Mouse (Mus musculus) neural tube, embryonic 13.5 days (tissue): ENCODE measurements around the gene Gm47959. TPM values are rescaled to one million over a fixed set of nuclear protein-coding genes. Genes with fewer than 3 reads are reported as not detected.

Experiments used
- ATAC-seq: fragments of 200-750 bp; cut with Nextera tagmentation; 2 replicates; pipeline ENCODE4 v1.8.0; 2017; ENCODE audit warnings: low read depth, mild to moderate bottlenecking, moderate TSS enrichment, moderate library complexity
- H3K27ac ChIP-seq: fragments of 300-500 bp; sonication (generic); replicated peaks from 2 replicates; pipeline ENCODE4 v1.5.1; 2015; ENCODE audit warnings: moderate library complexity, mild to moderate bottlenecking, inconsistent platforms
- H3K27me3 ChIP-seq: fragments of 300-500 bp; sonication (generic); 2 replicates; pipeline ENCODE4 v1.6.1; 2015; ENCODE audit warnings: mild to moderate bottlenecking, inconsistent platforms
- H3K36me3 ChIP-seq: fragments of 300-500 bp; sonication (generic); 2 replicates; pipeline ENCODE4 v1.6.1; 2015; ENCODE audit warnings: mild to moderate bottlenecking, inconsistent platforms
- H3K4me1 ChIP-seq: fragments of 300-500 bp; sonication (generic); replicated peaks from 2 replicates; pipeline ENCODE4 v1.6.1; 2015; ENCODE audit warnings: inconsistent platforms
- H3K4me2 ChIP-seq: fragments of 300-500 bp; sonication (generic); 2 replicates; pipeline ENCODE4 v1.6.1; 2015; ENCODE audit warnings: inconsistent platforms, mild to moderate bottlenecking, moderate library complexity
- H3K4me3 ChIP-seq: fragments of 300-500 bp; sonication (generic); 2 replicates; pipeline ENCODE4 v1.5.1; 2015; ENCODE audit warnings: mild to moderate bottlenecking, inconsistent platforms
- H3K9ac ChIP-seq: fragments of 300-500 bp; sonication (generic); 2 replicates; pipeline ENCODE4 v1.6.1; 2015; ENCODE audit warnings: moderate library complexity, mild to moderate bottlenecking, inconsistent platforms
- H3K9me3 ChIP-seq: fragments of 300-500 bp; sonication (generic); 2 replicates; pipeline ENCODE4 v1.6.1; 2016; ENCODE audit warnings: inconsistent platforms
- whole genome bisulfite sequencing: fragments of 180-500 bp; shearing (Covaris S2); methylation state at CpG from one replicate; pipeline ENCODE4 v1.1.7; 2015; 5-methylcytosine and 5-hydroxymethylcytosine counted together
- polyA plus RNA-seq: library from polyadenylated mRNA; unstranded; fragments of >200 nt; fragmentation: Nextera tagmentation; extraction: Ambion mirVana; gene quantifications from 2 replicates; pipeline ENCODE4 v1.2.1, GENCODE M21; 2015

Gm47959 gene
- polyA plus RNA-seq, 1 experiment from 2014 or later = not detected

- Histone ChIP-seq H3K4me1 (no peaks in the 10 kb centered on the region), H3K9ac (no peak overlapping the region), H3K4me2 (no peak overlapping the region), H3K36me3 (no peaks in the 10 kb centered on the region), H3K27me3 (no peaks in the 10 kb centered on the region), H3K27ac (no peak overlapping the region), H3K4me3 (no peak overlapping the region), H3K9me3 (no peaks in the 10 kb centered on the region)
- ATAC-seq = no peak
- WGBS = 83% methylated on average over 3 of the region's 3 CpGs
These were observed 8.8 kb upstream of the Gm47959 start for GRCm38 (mm10) chr1:82991596-82991995.

- Histone ChIP-seq H3K4me1 (no peaks in the 10 kb centered on the region), H3K4me3 (no peak overlapping the region), H3K27me3 (no peaks in the 10 kb centered on the region), H3K4me2 (no peak overlapping the region), H3K9me3 (no peaks in the 10 kb centered on the region), H3K9ac (no peak overlapping the region), H3K27ac (no peak overlapping the region), H3K36me3 (no peaks in the 10 kb centered on the region)
- 92% methylated on average over 6 of the region's 6 CpGs for WGBS
- ATAC-seq = no peak
These were observed 8.3 kb upstream of the Gm47959 start for GRCm38 (mm10) chr1:82992093-82992492.

- Histone ChIP-seq H3K27ac (no peak overlapping the region), H3K9me3 (no peaks in the 10 kb centered on the region), H3K36me3 (no peaks in the 10 kb centered on the region), H3K4me1 (no peaks in the 10 kb centered on the region), H3K4me3 (no peak overlapping the region), H3K9ac (no peak overlapping the region), H3K4me2 (no peak overlapping the region), H3K27me3 (no peaks in the 10 kb centered on the region)
- 86% methylated on average over 3 of the region's 3 CpGs for WGBS
- no peak for ATAC-seq
These were observed 6.4 kb upstream of the Gm47959 start for GRCm38 (mm10) chr1:82993947-82994346.

- H3K4me3 ChIP-seq = no peak overlapping the region
- no peak overlapping the region for H3K4me2 ChIP-seq
- no peaks in the 10 kb centered on the region for H3K4me1 ChIP-seq
- H3K27me3 ChIP-seq = no peaks in the 10 kb centered on the region
- H3K27ac ChIP-seq = no peak overlapping the region
- H3K9me3 ChIP-seq = no peaks in the 10 kb centered on the region
- ATAC-seq = no peak
- H3K9ac ChIP-seq = no peak overlapping the region
- 87% methylated on average over 8 of the region's 8 CpGs for WGBS
- no peaks in the 10 kb centered on the region for H3K36me3 ChIP-seq
These were observed 6.2 kb downstream of the Gm47959 start for GRCm38 (mm10) chr1:83006218-83007179.

- H3K36me3 ChIP-seq = no peaks in the 10 kb centered on the region
- H3K9ac ChIP-seq = no peak overlapping the region
- no peak overlapping the region for H3K4me3 ChIP-seq
- no peaks in the 10 kb centered on the region for H3K4me1 ChIP-seq
- WGBS = 63% methylated on average over 6 of the region's 6 CpGs
- H3K27me3 ChIP-seq = no peaks in the 10 kb centered on the region
- no peak overlapping the region for H3K27ac ChIP-seq
- H3K9me3 ChIP-seq = no peaks in the 10 kb centered on the region
- H3K4me2 ChIP-seq = no peak overlapping the region
- no peak for ATAC-seq
These were observed 7.1 kb downstream of the Gm47959 start for GRCm38 (mm10) chr1:83007471-83007870.

DNA sequence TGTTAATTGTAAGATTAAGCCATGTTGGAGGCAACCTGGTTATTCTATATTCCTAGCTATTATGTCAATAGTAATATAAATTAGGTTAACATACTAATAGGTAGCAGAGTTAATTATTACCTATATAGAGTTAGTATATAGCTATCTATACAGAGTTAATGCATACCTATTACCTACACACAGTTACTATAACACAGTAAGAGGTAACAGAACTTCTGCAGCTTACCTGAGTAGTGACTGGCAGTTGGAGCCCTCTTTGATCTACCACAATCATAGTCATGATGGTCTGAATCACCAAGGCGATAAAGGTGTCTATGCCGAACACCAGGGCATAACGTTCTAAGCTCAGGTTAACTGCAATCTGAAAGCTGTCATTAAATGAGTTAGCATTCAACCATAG lies 14.1 kb downstream of the Gm47959 start:
- Histone ChIP-seq H3K9ac (no peak overlapping the region), H3K27ac (no peak overlapping the region), H3K4me3 (no peak overlapping the region), H3K36me3 (no peaks in the 10 kb centered on the region), H3K27me3 (no peaks in the 10 kb centered on the region), H3K4me2 (no peak overlapping the region), H3K9me3 (no peaks in the 10 kb centered on the region), H3K4me1 (no peaks in the 10 kb centered on the region)
- no peak for ATAC-seq
- 89% methylated on average over 3 of the region's 3 CpGs for WGBS

- WGBS = 84% methylated on average over 10 of the region's 10 CpGs
- Histone ChIP-seq H3K4me1 (no peaks in the 10 kb centered on the region), H3K27ac (no peak overlapping the region), H3K4me3 (no peak overlapping the region), H3K4me2 (no peak overlapping the region), H3K9me3 (no peaks in the 10 kb centered on the region), H3K36me3 (no peaks in the 10 kb centered on the region), H3K27me3 (no peaks in the 10 kb centered on the region), H3K9ac (no peak overlapping the region)
- ATAC-seq = no peak
These were observed 15.1 kb downstream of the Gm47959 start for GRCm38 (mm10) chr1:83015329-83015879.

- ATAC-seq = no peak
- Histone ChIP-seq H3K9ac (no peak overlapping the region), H3K4me2 (no peak overlapping the region), H3K9me3 (no peaks in the 10 kb centered on the region), H3K4me3 (no peak overlapping the region), H3K27me3 (no peaks in the 10 kb centered on the region), H3K27ac (no peak overlapping the region), H3K36me3 (no peaks in the 10 kb centered on the region), H3K4me1 (no peaks in the 10 kb centered on the region)
- WGBS = 70% methylated on average over 1 of the region's 1 CpGs
These were observed 16.2 kb downstream of the Gm47959 start for GRCm38 (mm10) chr1:83016556-83016955.

DNA sequence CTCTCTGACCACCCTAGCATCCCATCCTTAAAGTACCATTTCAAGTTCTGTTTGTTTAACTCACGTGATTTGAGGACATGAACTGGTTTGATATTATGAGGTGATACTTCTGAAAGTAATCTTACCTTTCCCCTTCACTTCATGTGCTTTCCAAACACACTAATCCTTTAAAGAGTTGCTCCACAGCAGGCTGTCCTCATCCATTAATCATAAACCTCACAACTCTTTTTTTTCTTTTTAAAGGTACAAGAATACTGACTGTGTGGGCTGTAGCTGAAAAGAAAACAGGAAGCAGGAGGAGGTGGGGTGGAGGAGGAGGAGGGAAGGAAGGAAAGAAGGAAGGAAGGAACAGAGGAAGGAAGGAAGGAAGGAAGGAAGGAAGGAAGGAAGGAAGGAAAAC lies 31.6 kb downstream of the Gm47959 start:
- no peak overlapping the region for H3K9ac ChIP-seq
- H3K4me1 ChIP-seq = 0 out of 2 replicates have a peak, but pooled peaks cover 3% of the 10 kb centered on the region
- no peak for ATAC-seq
- no peak overlapping the region for H3K4me3 ChIP-seq
- H3K27ac ChIP-seq = no peak overlapping the region
- no peaks in the 10 kb centered on the region for H3K27me3 ChIP-seq
- no peaks in the 10 kb centered on the region for H3K9me3 ChIP-seq
- no peak overlapping the region for H3K4me2 ChIP-seq
- H3K36me3 ChIP-seq = no peaks in the 10 kb centered on the region
- WGBS = 75% methylated on average over 1 of the region's 1 CpGs

- Histone ChIP-seq H3K27me3 (no peaks in the 10 kb centered on the region), H3K4me1 (peaks cover 5% of the 10 kb centered on the region), H3K4me3 (no peak overlapping the region), H3K9me3 (no peaks in the 10 kb centered on the region), H3K36me3 (no peaks in the 10 kb centered on the region), H3K9ac (no peak overlapping the region), H3K27ac (no peak overlapping the region), H3K4me2 (no peak overlapping the region)
- no peak for ATAC-seq
- 94% methylated on average over 6 of the region's 6 CpGs for WGBS
These were observed 32.2 kb downstream of the Gm47959 start for GRCm38 (mm10) chr1:83032508-83032907.

- Histone ChIP-seq H3K9me3 (no peaks in the 10 kb centered on the region), H3K27ac (no peak overlapping the region), H3K4me1 (peaks cover 10% of the 10 kb centered on the region), H3K27me3 (no peaks in the 10 kb centered on the region), H3K4me3 (no peak overlapping the region), H3K9ac (no peak overlapping the region), H3K4me2 (no peak overlapping the region), H3K36me3 (no peaks in the 10 kb centered on the region)
- 58% methylated on average over 5 of the region's 5 CpGs for WGBS
- no peak for ATAC-seq
These were observed 34.2 kb downstream of the Gm47959 start for GRCm38 (mm10) chr1:83034509-83034908.

DNA sequence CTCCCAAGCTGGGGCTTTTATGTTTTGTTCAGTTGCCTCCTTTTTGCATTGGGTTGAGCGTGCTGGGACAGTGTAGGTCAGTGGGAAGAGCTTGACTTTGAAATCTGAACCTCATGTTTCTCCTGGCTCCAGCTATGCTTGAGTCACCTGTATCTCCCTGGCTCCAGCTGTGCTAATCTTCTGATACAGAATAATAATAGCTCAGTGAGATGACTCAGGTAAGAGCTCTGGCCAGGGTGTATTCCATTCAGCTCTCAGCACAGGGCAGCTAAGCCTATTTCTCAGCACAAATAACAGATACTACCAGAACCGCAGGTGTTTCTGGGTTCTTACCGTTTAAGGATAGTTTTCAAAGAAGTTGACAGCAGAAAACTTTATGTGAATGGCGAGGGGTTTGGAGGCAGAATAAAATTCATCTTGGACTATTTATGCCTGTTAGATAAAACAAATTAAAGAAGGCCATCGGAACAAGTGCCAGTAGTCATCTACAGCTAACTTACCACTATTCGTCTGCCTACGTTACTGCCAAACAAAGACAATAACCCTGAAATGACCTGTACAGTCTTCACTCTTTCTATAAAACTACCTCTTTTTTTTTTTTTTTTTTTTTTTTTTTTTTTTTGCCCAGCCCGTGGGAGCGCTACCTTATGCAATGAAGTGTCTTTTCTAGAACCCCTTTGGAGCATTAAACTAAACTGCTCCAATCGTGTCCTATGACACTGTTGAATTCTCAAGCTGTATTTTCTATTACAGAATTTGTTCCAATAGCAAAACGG lies 36.7 kb downstream of the Gm47959 start:
- H3K9ac ChIP-seq = no peak overlapping the region
- no peaks in the 10 kb centered on the region for H3K27me3 ChIP-seq
- no peak for ATAC-seq
- no peak overlapping the region for H3K4me3 ChIP-seq
- 73% methylated on average over 11 of the region's 11 CpGs for WGBS
- no peak overlapping the region for H3K27ac ChIP-seq
- peak overlapping the region; percentile 67; the same call in 1 of the 2 replicates for H3K4me2 ChIP-seq
- H3K36me3 ChIP-seq = no peaks in the 10 kb centered on the region
- H3K9me3 ChIP-seq = no peaks in the 10 kb centered on the region
- peaks cover 10% of the 10 kb centered on the region for H3K4me1 ChIP-seq
